ENCODE assay signal across 9 mouse cellular contexts in the genomic region with DNA sequence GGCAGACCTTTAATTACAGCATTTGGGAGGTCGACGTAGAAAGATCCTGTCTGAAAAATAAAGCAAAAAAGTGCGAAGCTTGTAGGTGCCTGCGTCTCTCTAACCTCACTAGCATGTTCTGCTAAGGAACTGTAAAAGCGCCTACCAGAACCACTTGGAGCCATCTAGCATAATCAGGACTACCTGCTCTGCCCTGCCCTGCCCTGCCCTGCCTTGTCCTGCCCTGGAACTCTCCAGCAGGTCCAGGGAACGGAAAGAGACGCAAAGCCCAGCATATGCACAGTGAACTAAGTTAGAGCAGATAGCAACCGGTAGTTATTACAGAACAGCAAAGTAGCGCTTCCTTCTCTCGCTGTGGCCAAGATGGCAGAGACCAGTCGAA. TPM values are rescaled to one million over a fixed set of nuclear protein-coding genes. Genes with fewer than 3 reads are reported as not detected.
DNase-seq lines count a peak whose midpoint lies in the region; ATAC-seq and TF ChIP-seq lines count a peak whose summit lies in the region.
"Had no signal": no experiment of that assay in that cellular context is flagged by ENCODE, and none has a peak within 500 bp of the region (broad histone marks: within the 10 kb centered on the region; RNA-seq: fewer than 3 reads in every experiment).

No protein-coding gene starts in this region.

- H3K4me1 ChIP-seq in testis, adult 2 months (ENCODE audit: control insufficient read depth, insufficient read depth, low read length) = peaks cover 11% of the 10 kb centered on the region
- H3K4me1 ChIP-seq in liver, postnatal 0 days (ENCODE audit: insufficient read depth) = peaks cover 20% of the 10 kb centered on the region

- H3K4me3 ChIP-seq in testis, adult 2 months (ENCODE audit: control insufficient read depth, low read depth, low read length) = peak overlapping the region; percentile 85
- H3K4me3 ChIP-seq in liver, postnatal 0 days (ENCODE audit: low read depth, low read length) = no peak overlapping the region

- H3K4me2 ChIP-seq in liver, postnatal 0 days (ENCODE audit: low read depth, low read length) = peak overlapping the region; percentile 74; the same call in 1 of the 2 replicates

- WGBS in liver, postnatal 0 days (ENCODE audit: insufficient replicate concordance) = 47% methylated on average over 11 of the region's 11 CpGs

- no peak for TF ChIP-seq CTCF in testis, adult 2 months (IDR thresholded peaks at IDR 0.05; ENCODE audit: control insufficient read depth, insufficient read depth, insufficient replicate concordance, low read depth, low read length)
- no peak for TF ChIP-seq CTCF in liver, postnatal 0 days (IDR thresholded peaks at IDR 0.05; ENCODE audit: low read depth)

- no peak for TF ChIP-seq EP300 in liver, postnatal 0 days (IDR thresholded peaks at IDR 0.05; ENCODE audit: low read depth)

- no peaks in the 10 kb centered on the region for H3K27me3 ChIP-seq in testis, adult 2 months (ENCODE audit: control insufficient read depth, insufficient read depth, low read length)
- H3K27me3 ChIP-seq in liver, postnatal 0 days (ENCODE audit: insufficient read depth, low read length) = no peaks in the 10 kb centered on the region

- no peaks in the 10 kb centered on the region for H3K36me3 ChIP-seq in testis, adult 2 months (ENCODE audit: control insufficient read depth, insufficient read depth, low read length)
- H3K36me3 ChIP-seq in liver, postnatal 0 days (replicated peaks; ENCODE audit: insufficient read depth, low read length) = no peaks in the 10 kb centered on the region

- TF ChIP-seq POLR2A in testis, adult 2 months (IDR thresholded peaks at IDR 0.05; ENCODE audit: control insufficient read depth, low read depth, low read length) = no peak

- no peak for DNase-seq in frontal cortex, postnatal 14 days (ENCODE audit: low spot score in 2 of 2)
- DNase-seq in testis, postnatal 10 days (ENCODE audit: low spot score) = no peak
- DNase-seq in liver, postnatal 0 days = no peak
- DNase-seq in urinary bladder, postnatal 10 days (ENCODE audit: low spot score) = no peak
- no peak for DNase-seq in embryo, embryonic 10.5 days (ENCODE audit: low spot score)
- no peak for DNase-seq in frontal cortex, postnatal 10 days (ENCODE audit: low spot score in 2 of 2)

- no peak overlapping the region for H3K9ac ChIP-seq in liver, postnatal 0 days (replicated peaks)

- 0 out of 2 replicates have a peak, but pooled peaks have one; percentile 5 for ATAC-seq in frontal cortex, adult (ENCODE audit: low TSS enrichment)
- ATAC-seq in liver, postnatal 0 days = peak; percentile 16

- H3K27ac ChIP-seq in testis, adult 2 months (ENCODE audit: control insufficient read depth, insufficient read depth, low read depth, low read length) = no peak overlapping the region
- H3K27ac ChIP-seq in liver, postnatal 0 days (ENCODE audit: low read depth) = no peak overlapping the region

- H3K9me3 ChIP-seq in liver, postnatal 0 days (ENCODE audit: low read length) = no peaks in the 10 kb centered on the region

RNA-seq across cellular contexts. Expression of a gene that starts 0.5 kb away (rescaled TPM):
- 0.06 and 0.19 TPM in 2 replicates for polyA plus RNA-seq in testis, adult 2 months (2012; rRNA removed)
- 4.8 and 5.5 TPM in 2 replicates for polyA plus RNA-seq in liver, postnatal 0 days (2015; fragmentation: Nextera tagmentation; extraction: Ambion mirVana)

RNA-seq across cellular contexts. Expression of a gene that starts 26.0 kb away (rescaled TPM):
- 0.04 and 0.12 TPM in 2 replicates for polyA plus RNA-seq in testis, adult 2 months (2012; rRNA removed)
- polyA plus RNA-seq in liver, postnatal 0 days (2015; fragmentation: Nextera tagmentation; extraction: Ambion mirVana) = 0.06 and 0.09 TPM in 2 replicates

RNA-seq across cellular contexts. Expression of a gene that starts 33.7 kb away (rescaled TPM):
- not detected in 2 replicates for polyA plus RNA-seq in testis, adult 2 months (2012; rRNA removed)
- polyA plus RNA-seq in liver, postnatal 0 days (2015; fragmentation: Nextera tagmentation; extraction: Ambion mirVana) = not detected in 2 replicates
- polyA plus RNA-seq: liver, adult 2 months had no signal
